Mouse (Mus musculus) 416B (cell line): Measurements from ENCODE around the gene Cacybp.

Source experiments
- DNase-seq: peaks from one replicate; pipeline ENCODE4 v3.0.0; 2011; ENCODE audit warnings: low read depth

Gene Cacybp

DNA sequence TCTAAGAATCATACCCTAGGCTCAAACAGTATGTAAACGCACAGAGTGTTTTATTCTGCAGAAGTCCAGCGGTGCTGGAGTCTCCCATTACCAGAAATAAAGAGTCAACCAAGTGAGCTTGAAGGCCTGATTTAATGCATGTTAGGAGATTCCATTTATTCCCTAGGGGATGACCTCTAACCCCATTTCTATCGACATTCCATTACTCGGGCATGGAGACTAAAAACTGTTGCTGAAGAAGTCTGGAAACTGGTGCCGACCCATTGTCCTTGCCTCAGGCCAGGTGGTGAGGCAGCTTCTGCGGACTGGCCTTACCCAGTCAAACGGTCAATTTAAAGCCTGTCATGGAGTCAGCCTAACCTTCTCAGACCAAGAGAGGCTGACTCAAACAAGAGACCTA is 1.5 kb upstream of the Cacybp start:
- no peak for DNase-seq

- DNase-seq: peak; percentile 70
Measured at GRCm38 (mm10) chr1:160212123-160212691, 468 bp downstream of the Cacybp start.

- no peak for DNase-seq
Measured at GRCm38 (mm10) chr1:160211597-160212122, 1.0 kb downstream of the Cacybp start.

DNA sequence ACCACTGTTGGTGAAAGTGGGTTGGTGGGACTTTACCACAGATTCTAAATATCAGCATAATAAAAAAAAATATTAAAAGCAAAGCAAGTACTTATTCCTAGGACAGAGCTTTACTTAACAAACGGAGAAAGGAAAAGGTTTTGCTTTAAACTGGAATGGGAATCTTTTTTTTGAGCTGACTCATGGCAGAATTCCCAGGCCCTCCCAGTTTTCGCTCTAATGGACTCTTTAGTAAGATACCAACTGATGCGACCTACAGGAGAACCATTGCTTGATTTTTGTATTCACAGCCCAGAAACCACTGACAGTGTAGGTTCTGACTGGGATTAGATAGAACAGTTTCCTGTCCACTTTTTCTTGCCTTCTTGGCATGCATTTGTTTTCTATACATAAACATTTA is 2.1 kb downstream of the Cacybp start:
- no peak for DNase-seq

- no peak for DNase-seq
Measured at GRCm38 (mm10) chr1:160209844-160210243, 2.8 kb downstream of the Cacybp start.

- DNase-seq: no peak
Measured at GRCm38 (mm10) chr1:160205486-160205885, 7.2 kb downstream of the Cacybp start.

GRCm38 (mm10) chr1:160195337-160195663 is 17.4 kb downstream of the Cacybp start:
- DNase-seq: no peak

DNA sequence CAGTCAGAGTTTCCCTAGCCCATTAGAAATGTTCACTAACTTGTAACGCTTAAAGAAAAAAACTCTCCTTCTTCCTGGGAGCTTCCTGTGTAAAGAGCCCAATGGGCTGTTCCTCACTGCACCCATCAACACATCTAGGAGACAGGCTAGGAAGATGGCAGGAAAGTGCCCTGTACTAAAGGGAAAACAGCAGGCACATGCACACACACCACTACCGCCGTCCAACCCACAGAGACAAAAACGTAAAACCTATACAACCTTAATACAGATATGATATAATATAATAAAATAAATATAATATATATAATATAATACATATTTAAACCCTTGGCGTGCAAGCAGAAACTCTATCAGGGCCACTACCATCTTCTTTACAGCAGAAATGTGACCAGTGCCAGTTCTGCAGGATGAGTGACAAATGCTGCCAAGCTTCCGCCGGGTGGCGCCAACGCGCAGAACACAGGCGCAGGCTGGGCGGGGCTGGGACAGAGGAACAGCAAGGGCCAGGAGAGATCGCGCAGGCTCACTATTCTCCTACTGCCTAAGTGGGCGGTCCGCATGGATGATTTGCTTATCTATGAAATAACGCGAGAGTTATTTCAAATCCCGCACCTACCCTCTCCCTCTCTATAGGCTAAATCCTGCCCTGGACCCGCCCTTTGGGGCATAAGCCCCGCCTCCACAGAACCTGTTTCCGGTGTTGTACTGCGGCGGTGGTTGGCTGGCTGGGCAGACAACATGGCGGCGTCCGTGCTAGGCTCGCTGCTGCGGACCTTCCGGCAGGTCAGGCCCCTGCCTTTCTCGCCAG is 17.9 kb downstream of the Cacybp start, which contains the start of gene Mrps14:
Gene Mrps14, plus strand, starts transcription at position 687 of the 808 bp plus-strand sequence.
- DNase-seq: peak; percentile 100

DNA sequence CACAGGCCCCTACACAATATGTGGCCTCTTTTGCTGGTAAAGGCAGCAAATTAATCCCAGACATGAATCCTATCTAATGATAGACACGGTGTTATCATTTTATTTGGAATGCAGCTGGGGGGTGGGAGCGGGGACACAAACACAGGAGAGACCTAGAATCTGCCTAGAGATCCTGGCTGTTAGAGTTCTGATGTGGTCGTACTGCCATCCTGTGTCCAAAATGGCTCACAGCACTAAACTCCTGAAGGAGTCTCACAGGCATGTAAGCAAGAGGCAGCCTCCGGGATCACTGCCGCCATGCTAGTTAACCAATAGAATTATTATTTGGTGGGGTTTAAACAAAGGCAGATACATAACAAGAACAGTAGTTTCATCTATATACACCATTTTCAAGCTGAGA is 28.2 kb downstream of the Cacybp start:
- peak; percentile 46 for DNase-seq

- no peak for DNase-seq
Measured at GRCm38 (mm10) chr1:160181216-160181615, 31.5 kb downstream of the Cacybp start.

DNA sequence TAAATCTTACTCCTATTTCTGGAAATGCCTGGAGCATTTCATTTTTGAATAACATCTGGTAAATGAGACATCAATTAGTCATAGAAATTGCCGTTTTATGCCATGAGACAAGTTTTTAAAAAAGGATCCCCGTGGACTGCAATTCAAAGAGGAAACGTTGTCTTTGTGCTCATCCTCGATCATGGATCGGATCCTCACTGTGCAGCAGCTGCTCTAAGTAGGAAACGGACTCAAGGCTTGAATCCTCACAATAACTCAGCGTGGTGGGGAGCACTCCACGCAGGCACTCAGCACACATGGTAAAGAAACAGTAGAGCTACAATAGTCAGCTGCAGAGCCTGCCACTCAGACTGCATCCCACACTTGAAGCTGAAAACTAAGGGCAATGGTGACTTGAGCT is 35.8 kb downstream of the Cacybp start:
- DNase-seq: no peak

GRCm38 (mm10) chr1:160166600-160166999 is 46.1 kb downstream of the Cacybp start:
- no peak for DNase-seq

GRCm38 (mm10) chr1:160158190-160158589 is 54.5 kb downstream of the Cacybp start:
- no peak for DNase-seq

GRCm38 (mm10) chr1:160153480-160153879 is 59.2 kb downstream of the Cacybp start, which contains the start of gene Tnn:
Gene Tnn, minus strand, starts transcription at chr1:160153580.
- no peak for DNase-seq
